Mouse (Mus musculus) spleen, postnatal 14 days (tissue): ENCODE data around the gene Clec4d.
A peak's percentile ranks its signal among the peaks of the same experiment; 100 is the strongest.
"Not testable (repeated sequence)": the region's sequence is repeated elsewhere in the genome, so short reads cannot be mapped to it uniquely, and the experiment has no call there.

Experiments used
- DNase-seq, 2 experiments: peaks; one replicate each; pipeline ENCODE4 v3.0.0; 2021 to 2022; ENCODE audit warnings: low spot score in 2 of 2

Clec4d gene

DNA sequence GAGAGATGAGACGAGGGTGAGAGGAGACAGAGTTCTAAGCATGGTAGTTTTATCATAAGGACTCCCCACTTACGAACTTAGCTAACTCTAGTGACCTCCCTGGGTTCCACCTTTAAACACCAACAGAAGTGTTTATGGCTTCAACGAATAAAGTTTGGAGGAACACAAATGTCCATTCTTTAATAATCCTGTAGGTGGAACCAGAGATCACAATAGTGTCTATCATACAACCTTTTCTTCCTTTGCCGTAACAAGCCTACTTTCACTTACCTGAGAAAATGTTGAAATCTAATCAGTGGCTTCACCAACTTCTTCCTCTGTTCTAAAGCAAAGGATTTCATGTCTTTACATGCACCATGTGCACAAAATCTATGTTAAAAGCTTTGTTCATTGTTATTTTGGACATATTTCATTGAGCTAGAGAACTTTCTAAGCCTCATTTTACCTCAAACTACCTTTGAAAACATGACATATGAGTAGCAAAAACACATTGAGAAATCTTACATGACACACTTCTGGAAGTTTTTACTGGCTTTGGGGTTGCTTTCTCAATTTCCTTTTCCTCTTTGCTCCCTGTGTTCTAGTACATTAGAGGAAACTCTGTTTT, at the start of gene Clec4d:
TSS of gene Clec4d (plus strand) at position 557 of the 607 bp plus-strand sequence.
- DNase-seq, result no peak

DNA sequence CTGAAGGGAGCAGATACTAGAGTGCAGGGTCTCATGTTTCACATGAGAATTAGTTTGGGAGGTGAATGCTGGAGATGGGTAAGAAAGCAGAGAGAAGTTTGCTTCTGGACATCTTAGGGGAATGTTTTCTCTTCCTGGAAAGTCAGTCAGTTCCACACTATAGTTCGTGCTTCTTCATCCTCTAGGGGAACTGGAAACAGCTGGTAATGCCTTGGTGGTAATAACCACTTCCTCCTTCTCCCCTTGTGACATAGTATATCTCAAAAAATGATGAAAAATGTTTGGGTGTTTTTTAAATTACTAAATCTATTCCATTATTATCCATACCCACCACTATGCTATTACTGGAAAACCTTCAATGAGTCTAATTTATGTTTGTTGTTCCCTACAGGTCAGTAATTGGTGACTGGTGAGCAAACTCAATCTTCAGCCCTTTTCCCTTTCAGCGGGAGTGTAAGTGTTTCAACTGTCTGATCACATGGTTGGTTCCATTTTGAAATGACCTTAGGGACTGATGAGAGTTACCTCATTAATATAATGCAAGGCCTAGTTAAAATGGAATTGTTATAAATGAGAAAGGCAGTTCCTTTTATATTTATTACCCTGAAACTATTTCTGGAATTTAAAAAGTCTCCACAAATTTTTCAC, 34.3 kb upstream of the Clec4d start:
- DNase-seq, result no peak

DNA sequence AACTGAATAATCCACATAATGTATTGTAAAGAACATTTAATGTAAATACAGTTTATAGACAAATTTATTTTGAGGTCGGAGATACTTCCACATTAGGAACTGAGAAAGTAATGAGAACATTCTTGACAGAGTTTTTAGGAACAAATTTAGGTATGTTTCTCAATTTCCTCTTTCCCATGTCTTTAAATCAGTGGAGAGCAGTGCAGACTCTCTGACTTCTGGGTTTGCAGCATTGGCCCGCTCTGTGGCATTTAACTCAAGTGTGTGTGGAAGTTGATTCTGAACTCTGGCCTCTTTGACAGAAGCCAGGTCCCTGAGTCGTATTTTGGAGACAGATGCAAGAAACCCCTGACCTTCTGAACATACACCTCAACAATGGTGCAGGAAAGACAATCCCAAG, 32.3 kb upstream of the Clec4d start, which contains the start of gene Clec4n:
TSS of gene Clec4n (plus strand) at position 200 of the 400 bp plus-strand sequence.
- no peak for DNase-seq

DNA sequence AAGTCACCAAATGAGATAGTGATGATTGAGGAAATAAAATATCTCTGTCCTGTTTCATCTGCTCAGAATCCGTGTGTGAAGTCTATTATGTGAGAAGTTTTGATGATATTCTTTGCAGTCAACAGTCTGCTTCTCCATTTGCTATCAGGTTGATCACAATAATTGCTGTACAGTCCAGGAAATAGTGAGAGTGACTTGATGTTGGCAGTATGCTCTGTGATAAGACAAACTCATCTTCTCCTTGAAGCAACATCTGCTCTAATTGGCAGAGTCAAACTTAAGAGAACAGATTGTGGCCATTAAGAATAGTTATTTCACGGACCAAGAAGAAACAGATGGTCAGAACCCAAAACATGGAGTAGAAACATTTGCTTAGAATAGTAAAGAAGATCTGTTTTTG, 30.8 kb upstream of the Clec4d start:
- DNase-seq, result no peak

DNA sequence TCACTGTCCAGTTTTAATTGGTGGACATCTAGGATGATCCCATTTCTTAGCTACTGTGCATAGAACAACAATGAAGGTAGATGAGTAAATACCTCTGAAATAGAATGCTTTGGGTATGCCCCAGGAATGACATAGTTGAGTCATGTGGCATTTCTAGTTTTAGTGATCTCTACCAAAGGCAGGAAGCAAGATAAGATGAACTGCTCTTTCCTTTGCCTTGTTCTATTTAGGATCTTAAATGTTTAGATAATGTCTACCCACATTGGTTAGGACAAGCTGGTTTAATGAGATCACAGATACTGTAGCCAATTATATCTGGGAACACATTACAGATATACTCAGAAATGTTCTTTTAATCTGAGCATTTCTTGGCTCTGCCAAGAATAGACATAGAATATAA, 24.3 kb upstream of the Clec4d start:
- DNase-seq, result no peak

DNA sequence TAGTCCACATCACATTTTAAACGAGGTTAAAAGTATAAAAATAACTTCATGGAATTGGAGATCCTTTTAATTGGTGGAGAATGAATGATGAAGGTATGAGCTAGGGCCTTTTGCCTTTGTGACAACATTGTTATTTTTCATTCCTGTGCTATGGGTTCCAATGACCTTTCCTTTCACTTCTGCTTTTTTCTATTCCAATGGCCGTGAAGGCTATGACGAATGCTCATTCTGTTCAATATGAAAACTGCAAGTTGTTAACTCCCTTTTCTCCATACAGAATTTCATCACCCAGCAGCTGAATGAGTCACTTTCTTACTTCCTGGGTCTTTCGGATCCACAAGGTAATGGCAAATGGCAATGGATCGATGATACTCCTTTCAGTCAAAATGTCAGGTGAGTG, 17.7 kb upstream of the Clec4d start:
- DNase-seq, result no peak

DNA sequence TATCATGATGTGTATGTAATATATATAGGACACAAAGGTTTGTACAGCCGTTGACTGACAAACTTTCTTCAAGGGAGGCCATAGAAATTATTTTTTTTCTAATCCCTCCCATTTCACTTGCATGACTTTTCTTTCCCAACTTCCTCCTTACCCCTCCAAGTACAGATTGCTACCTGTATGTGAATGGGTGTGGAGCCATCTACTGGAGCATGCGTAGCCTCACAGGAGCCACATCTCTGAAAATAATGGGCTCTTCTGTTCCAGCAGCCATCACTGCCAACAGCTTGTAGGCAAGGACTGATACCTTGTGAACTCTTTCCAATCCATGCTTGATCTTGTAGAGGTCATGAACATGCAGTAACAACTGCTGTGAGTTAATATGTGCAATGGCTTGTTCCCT, 13.0 kb upstream of the Clec4d start:
- DNase-seq, result not testable (repeated sequence)

DNA sequence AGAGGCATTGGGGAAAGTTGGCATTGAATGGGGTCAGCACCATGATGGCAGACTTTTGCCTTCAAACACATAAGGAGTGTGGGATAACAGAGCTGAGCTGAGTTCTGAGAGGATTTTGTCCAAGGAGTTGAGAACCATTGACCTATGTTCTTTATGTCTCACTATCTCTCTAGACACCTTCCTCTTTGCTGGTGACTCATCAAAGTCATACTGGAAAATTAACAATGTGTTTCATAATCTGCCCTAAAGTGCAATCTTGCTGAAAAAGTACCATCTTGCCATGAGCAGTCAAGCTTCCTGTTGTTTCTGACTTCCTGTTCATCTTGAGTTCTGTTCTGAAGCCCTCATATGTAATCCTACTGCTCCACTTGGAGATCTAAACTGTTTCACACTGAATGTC, 9.2 kb upstream of the Clec4d start:
- no peak for DNase-seq

DNA sequence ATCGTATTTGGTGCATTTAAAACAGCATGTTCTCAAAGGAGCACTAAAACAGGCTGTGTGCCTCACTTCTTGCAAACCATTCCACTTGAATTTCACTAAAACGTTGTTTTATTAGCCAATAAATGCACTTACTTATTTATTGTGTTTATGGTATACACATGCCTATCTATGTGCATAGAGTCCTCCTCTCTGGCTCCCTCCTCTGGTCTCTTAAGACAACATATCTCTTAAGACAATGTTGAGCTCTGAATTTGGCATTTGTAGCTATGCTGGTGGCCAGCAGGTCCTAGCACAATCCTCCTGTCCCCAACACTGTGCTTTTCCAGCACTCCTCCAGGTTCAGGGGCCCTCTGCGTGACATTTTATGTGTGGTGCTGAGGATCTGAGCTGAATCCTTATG, 3.0 kb upstream of the Clec4d start:
- no peak for DNase-seq

DNA sequence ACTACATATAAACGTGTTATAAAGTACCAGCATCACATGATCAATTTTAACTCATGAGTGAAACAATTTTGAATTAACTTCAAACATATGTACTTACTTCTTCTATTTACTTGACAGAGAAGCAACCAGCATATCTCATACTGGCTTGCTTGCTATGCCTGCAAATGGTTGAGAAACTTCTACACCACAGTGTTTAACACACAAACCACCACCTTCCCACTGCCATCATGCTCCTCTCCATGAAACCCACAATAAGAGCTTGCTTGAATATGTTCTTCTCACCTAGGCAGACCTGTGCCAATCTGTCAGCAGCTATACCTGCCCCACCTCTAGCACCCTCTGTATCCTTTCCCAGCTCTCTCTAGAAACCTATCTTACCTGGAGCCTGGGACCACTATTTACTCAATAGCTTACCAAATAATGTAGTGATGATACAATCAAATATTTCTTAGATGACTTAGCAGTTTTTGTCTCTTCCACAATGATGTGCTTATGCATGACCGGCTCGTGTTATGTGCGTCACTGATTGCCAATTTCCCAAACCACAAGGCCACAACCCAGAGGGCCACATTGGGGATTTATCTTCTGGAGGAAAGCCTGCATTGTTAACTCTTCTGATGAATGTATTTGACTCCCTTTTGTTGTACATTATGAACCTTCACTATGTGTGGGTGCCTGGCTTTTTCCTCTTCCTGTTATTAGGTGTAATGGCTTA, 1.9 kb upstream of the Clec4d start:
- no peak for DNase-seq

DNA sequence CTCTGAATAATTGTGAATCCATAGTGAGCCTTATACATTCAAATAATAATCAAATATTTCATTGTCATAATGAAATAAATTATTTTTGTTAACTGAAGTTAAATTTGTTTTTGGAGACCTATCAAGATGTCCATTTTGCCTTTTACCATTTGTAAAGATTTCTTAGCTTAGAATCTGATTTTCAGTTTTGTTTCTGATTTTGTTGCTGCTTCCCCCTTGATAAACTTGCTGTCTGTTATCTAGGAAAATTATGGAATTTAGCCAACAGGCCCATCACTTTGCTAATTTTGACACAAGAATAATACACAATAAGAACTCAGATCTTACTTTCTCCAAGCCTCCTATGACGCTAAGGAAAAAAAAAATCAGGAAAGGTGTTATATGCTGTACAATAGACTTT, 1.0 kb upstream of the Clec4d start:
- DNase-seq, result no peak

DNA sequence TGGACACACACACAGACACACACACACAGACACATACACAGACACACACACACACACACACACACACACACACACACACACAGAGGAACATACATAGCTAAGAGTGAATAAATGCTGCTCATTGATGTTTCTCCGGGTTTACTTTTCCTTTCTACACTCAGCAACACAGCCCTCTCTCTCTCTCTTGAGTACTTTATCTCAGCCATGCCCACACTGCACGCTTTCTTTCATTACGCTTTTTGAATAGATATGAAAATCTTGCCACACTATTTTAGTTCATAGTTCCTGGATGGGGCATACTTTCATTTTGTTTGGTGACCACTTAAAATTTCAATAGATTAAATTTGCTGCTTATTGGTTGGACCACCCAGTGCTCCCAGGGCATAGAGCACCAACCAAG, 2.3 kb downstream of the Clec4d start:
- DNase-seq, result no peak

DNA sequence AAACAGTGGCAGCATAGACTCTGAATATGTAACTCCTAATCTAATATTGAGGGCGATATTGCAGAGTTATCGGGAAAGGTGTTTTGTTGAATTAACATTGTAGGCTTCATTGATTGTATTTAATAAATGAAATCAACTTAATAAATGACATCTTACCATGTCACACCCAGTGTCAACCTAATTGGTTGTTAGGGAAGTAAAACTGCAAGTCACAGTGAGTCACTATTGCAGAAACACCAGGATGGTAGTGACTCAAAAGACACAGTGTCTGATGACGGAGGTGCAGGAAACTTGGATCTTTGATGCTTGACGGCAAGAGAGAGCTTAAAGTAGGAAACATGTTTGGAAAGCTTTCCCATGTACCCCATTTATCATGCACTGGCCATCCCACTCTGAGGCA, 3.9 kb downstream of the Clec4d start:
- DNase-seq, result no peak

DNA sequence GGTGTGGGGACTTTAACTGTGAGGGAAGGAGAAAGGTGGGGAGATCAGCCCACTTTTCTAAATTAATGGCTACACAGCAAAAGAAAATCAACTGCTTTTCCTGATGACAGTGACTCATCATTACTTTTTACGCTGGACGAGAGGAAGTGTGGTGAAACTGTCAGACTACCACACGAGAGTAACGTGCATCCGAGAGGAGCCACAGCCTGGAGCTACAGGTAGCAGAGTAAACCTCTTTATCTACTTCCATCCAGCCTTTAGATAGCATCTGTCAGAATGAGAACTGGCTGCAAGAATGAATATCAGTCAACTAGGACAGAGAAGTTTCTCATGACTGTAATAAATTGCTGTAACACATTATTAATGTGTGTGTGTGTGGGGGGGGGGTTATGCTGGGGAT, 5.0 kb downstream of the Clec4d start:
- DNase-seq, result no peak

DNA sequence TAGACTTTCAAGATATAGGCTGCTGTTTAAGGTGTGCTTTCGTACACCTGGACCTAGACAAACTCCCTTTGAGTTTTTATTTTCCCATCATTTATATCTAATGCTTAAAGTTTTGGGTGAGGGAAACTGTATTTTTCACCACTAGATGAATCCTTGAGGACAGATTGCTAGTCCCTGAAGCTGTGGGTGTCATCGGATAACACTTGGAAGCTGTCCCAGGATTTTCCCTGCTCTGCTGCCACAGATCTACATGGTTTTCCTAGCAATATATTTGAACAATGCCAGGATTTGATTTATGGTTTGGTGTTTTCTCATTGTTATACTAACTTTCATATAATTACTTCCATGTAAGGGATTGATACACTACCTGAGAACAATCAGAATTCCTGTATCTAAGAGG, 17.5 kb downstream of the Clec4d start:
- DNase-seq, result no peak

DNA sequence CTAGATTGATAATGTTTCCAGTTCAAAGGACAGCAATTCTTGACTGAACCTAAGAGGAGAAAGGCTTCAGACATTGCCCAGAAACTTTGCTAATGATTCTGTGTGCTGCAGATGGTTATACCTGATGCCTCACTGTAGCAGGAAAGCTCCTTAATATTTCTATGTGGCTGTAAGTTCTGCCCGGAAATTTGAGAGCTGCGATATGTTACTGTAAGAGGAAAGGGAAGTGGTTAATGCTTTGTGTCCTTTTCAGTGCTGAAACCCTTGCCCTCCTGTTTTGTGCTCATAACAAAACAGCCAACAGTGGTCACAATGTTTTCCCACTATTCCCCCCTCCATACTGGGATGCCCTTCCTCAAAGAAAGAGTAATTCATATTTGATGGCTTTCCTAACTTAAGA, 24.4 kb downstream of the Clec4d start:
- DNase-seq, result no peak

DNA sequence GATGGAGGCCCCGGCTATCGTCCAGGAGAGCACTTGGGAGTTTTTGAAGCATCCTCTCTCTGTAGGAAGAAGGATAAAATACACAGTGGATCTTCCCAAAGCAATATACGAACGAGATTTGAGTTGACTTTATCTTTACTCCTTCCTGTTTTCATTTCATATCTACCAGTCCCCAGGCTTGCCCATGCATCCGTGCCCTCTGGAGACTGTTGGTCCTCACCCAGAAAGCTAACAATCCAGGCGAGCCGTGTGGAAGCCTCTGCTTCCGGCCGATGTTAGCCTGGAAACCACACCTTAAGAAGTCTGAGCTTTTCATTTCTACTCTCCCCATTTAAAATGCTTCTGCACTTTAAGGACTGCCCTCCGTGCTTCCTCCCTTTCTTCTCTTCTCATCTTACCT, 27.0 kb downstream of the Clec4d start:
- DNase-seq, result no peak

DNA sequence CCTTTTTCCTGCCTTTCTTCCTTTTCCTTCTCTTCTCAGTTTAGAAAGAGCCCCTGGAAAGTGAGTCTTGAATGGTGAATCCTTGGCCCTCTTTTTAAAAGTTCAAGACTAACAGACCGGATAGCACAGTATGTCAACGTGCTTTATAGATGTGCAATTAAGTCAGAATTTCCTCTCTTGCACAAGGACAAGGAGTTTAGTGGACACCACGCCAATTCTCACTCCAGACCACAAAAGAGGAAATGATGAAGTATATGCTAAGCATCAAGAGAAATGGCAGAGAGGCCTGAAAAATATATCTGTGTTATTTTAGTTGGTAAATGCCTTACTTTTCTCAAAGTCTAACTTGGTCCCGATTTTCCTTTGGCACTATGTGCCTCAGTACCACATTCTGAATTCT, 27.8 kb downstream of the Clec4d start, which contains the start of gene Clec4e:
TSS of gene Clec4e (minus strand) at position 118 of the 400 bp plus-strand sequence.
- no peak for DNase-seq

DNA sequence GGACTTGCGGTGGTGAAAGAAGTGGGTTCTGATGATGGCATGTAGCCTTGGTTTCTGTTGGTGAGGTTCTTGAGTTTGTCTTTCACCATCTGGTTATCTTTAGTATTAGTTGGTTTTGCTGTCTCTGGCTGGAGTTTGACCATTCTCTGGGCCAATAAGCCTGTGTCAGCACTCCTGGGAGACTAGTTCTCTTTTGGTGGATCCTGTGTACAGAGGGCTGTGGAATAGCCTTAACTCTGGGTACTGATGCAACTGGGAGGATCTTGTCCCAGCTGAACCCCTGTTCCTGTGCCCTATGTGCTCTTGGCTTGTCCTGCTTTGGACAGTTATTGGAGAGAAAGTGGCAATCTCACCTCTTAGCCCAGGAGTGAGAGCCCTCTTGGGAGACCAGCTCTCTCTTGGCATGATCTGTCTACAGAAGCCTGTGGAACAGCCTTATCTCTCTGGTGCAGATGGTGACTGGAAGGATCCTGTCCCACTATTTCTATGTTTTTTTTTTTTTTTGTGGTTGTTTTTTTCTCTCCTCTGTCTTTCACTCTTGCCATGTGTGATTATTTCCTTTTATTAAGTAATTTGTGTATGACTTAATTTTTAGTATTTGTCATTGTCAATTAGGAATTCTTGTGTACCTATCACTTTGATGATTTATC, 31.0 kb downstream of the Clec4d start:
- DNase-seq, result peak; percentile 9 to 26

DNA sequence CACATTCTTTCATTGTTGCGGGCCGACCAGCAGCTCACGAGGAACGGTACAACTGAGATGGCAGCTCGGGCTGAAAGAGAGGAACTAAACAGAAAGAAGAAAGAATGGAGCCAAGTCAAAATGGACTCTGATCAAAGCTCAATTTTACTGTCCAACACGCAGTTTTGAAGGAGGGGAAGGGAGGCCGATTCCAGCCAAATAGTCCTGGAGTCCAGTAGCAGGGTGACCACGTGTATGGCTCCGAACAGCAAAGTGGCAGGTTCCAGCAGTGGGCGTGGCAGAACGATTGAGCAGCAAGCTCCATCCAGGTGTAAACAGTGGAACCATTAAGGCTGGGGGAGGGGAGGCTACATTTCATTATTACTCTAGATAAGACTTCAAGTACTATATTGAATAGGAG, 31.6 kb downstream of the Clec4d start:
- not testable (repeated sequence) for DNase-seq

DNA sequence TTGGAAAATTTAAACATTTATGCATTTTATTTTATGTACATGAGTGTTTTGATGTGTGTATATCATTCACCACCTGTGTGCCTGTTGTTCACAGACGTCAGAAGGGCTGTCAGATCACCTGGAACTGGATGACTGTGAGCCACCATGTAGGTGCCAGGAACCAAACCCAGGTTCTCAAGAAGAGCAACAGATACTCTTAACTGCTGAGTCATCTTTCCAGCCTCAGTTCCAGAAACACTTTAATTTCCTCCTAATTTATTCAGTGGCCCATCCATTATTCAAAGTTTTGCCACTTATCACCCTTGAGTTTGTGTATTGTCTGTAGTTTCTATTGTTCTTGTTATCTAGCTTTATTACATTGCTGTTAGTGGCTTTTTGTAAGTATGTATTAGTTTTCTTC, 34.8 kb downstream of the Clec4d start:
- DNase-seq, result no peak

DNA sequence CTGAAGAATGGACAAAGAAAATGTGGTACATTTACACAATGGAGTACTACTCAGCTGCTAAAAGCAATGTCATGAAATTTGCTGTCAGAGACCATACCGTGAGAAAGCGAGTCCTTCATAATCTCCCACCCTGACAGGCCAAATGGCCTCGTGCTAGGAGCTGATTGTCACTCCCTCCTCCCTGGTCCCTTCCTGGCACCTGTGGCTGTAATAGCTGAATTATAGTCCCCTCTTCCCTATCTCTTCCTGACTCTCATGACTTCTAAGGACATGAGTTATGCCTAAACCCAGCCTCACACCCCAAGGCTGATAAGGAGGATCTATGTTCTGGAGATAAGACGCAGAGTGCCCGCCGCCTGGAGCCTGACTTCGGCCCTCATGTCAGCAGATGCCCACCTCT, 44.4 kb downstream of the Clec4d start:
- DNase-seq, result not testable (repeated sequence)

DNA sequence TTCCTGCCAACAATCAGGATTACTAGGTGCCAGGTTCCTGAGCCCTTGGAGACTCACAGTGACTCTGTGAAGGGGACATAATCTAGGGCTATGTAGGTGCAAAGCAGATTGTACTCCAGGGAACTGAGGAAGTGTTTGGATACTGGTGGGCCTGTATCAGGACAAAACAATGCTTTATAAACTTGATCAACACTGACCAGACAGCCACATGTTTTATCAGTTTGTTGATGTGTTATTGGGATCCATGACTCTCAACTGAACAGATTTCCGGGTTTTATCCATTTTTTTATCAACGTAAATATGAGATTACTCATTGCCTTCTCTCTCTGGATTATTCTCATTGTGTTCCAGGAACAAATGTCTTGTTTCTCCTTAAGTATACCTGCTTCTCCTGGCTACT, 46.1 kb downstream of the Clec4d start, which contains the start of gene Vmn2r19:
TSS of gene Vmn2r19 (plus strand) at position 301 of the 400 bp plus-strand sequence.
- no peak for DNase-seq
